Mouse (Mus musculus) G1E (cell line): ENCODE measurements around the gene Usp34.

Experiments used
- CTCF ChIP-seq: IDR thresholded peaks from 2 replicates; pipeline ENCODE4 v1.5.1; 2012; ENCODE audit warnings: low read depth, low read length, inconsistent platforms, mixed read lengths
- GATA1 ChIP-seq: IDR thresholded peaks from 2 replicates; pipeline ENCODE4 v1.6.1; 2012; ENCODE audit warnings: borderline replicate concordance, low read length, inconsistent platforms, mixed read lengths
- POLR2AphosphoS5 ChIP-seq: IDR thresholded peaks from 2 replicates; pipeline ENCODE4 v1.6.1; 2012; ENCODE audit warnings: low read depth, low read length, inconsistent platforms; ENCODE audit not compliant: insufficient replicate concordance

GRCm38 (mm10) chr11:23335160-23335559 is 28.5 kb downstream of the Usp34 start:
- TF ChIP-seq CTCF, result no peak
- TF ChIP-seq GATA1, result no peak
- no peak for TF ChIP-seq POLR2AphosphoS5
